Mouse (Mus musculus): ENCODE measurements around the gene Gm28048. TPM values are rescaled to one million over a fixed set of nuclear protein-coding genes. Genes with fewer than 3 reads are reported as not detected.

Gene Gm28048
- polyA plus RNA-seq, 1 experiment: 21.9 TPM

GRCm38 (mm10) chr11:22931320-22931905 lies 50.5 kb downstream of the Gm28048 start:
- peaks cover 3% of the 10 kb centered on the region for H3K4me1 ChIP-seq (ENCODE audit: control insufficient read depth, insufficient read depth, low read length)
- no peak overlapping the region for H3K4me3 ChIP-seq (replicated peaks; ENCODE audit: control insufficient read depth, low read depth, low read length)
- 69% methylated on average over 2 of the region's 2 CpGs for WGBS
- no peak overlapping the region for H3K27ac ChIP-seq (ENCODE audit: control insufficient read depth, insufficient read depth, low read depth, low read length, poor library complexity)
- TF ChIP-seq CTCF (IDR thresholded peaks at IDR 0.05; ENCODE audit: control insufficient read depth, insufficient read depth, low read length): no peak
- TF ChIP-seq POLR2A (IDR thresholded peaks at IDR 0.05; ENCODE audit: borderline replicate concordance, control insufficient read depth, low read depth, low read length): no peak

- peaks cover 3% of the 10 kb centered on the region for H3K4me1 ChIP-seq (ENCODE audit: control insufficient read depth, insufficient read depth, low read length)
- H3K4me3 ChIP-seq (replicated peaks; ENCODE audit: control insufficient read depth, low read depth, low read length): no peak overlapping the region
- H3K27ac ChIP-seq (ENCODE audit: control insufficient read depth, insufficient read depth, low read depth, low read length, poor library complexity): no peak overlapping the region
- TF ChIP-seq POLR2A (IDR thresholded peaks at IDR 0.05; ENCODE audit: borderline replicate concordance, control insufficient read depth, low read depth, low read length) (no peak), CTCF (IDR thresholded peaks at IDR 0.05; ENCODE audit: control insufficient read depth, insufficient read depth, low read length) (no peak)
- 60% methylated on average over 2 of the region's 2 CpGs for WGBS
Observed at GRCm38 (mm10) chr11:22930129-22930528, 51.8 kb downstream of the Gm28048 start.

GRCm38 (mm10) chr11:22928586-22929169 lies 53.2 kb downstream of the Gm28048 start:
- H3K4me3 ChIP-seq (replicated peaks; ENCODE audit: control insufficient read depth, low read depth, low read length): no peak overlapping the region
- TF ChIP-seq POLR2A (IDR thresholded peaks at IDR 0.05; ENCODE audit: borderline replicate concordance, control insufficient read depth, low read depth, low read length) (no peak), CTCF (IDR thresholded peaks at IDR 0.05; ENCODE audit: control insufficient read depth, insufficient read depth, low read length) (no peak)
- H3K4me1 ChIP-seq (ENCODE audit: control insufficient read depth, insufficient read depth, low read length): peaks cover 3% of the 10 kb centered on the region
- WGBS: 6% methylated on average over 8 of the region's 8 CpGs
- peak overlapping the region; percentile 21; the same call in 1 of the 2 replicates for H3K27ac ChIP-seq (ENCODE audit: control insufficient read depth, insufficient read depth, low read depth, low read length, poor library complexity)

- 90% methylated on average over 2 of the region's 2 CpGs for WGBS
- TF ChIP-seq POLR2A (IDR thresholded peaks at IDR 0.05; ENCODE audit: borderline replicate concordance, control insufficient read depth, low read depth, low read length) (no peak), CTCF (IDR thresholded peaks at IDR 0.05; ENCODE audit: control insufficient read depth, insufficient read depth, low read length) (no peak)
- no peak overlapping the region for H3K27ac ChIP-seq (ENCODE audit: control insufficient read depth, insufficient read depth, low read depth, low read length, poor library complexity)
- peaks cover 2% of the 10 kb centered on the region for H3K4me1 ChIP-seq (ENCODE audit: control insufficient read depth, insufficient read depth, low read length)
- no peak overlapping the region for H3K4me3 ChIP-seq (replicated peaks; ENCODE audit: control insufficient read depth, low read depth, low read length)
Observed at GRCm38 (mm10) chr11:22923606-22924005, 58.3 kb downstream of the Gm28048 start.

GRCm38 (mm10) chr11:22922546-22922945 lies 59.3 kb downstream of the Gm28048 start:
- TF ChIP-seq CTCF (IDR thresholded peaks at IDR 0.05; ENCODE audit: control insufficient read depth, insufficient read depth, low read length) (no peak), POLR2A (IDR thresholded peaks at IDR 0.05; ENCODE audit: borderline replicate concordance, control insufficient read depth, low read depth, low read length) (no peak)
- Histone ChIP-seq H3K4me1 (ENCODE audit: control insufficient read depth, insufficient read depth, low read length) (no peaks in the 10 kb centered on the region; the same call in 1 of the 2 replicates), H3K27ac (ENCODE audit: control insufficient read depth, insufficient read depth, low read depth, low read length, poor library complexity) (no peak overlapping the region), H3K4me3 (replicated peaks; ENCODE audit: control insufficient read depth, low read depth, low read length) (no peak overlapping the region)
- WGBS: 74% methylated on average over 2 of the region's 2 CpGs

- H3K4me1 ChIP-seq (ENCODE audit: control insufficient read depth, insufficient read depth, low read length): no peaks in the 10 kb centered on the region; the same call in 1 of the 2 replicates
- TF ChIP-seq CTCF (IDR thresholded peaks at IDR 0.05; ENCODE audit: control insufficient read depth, insufficient read depth, low read length): no peak
- TF ChIP-seq POLR2A (IDR thresholded peaks at IDR 0.05; ENCODE audit: borderline replicate concordance, control insufficient read depth, low read depth, low read length): no peak
- H3K4me3 ChIP-seq (replicated peaks; ENCODE audit: control insufficient read depth, low read depth, low read length): no peak overlapping the region
- WGBS: 59% methylated on average over 2 of the region's 2 CpGs
- no peak overlapping the region for H3K27ac ChIP-seq (ENCODE audit: control insufficient read depth, insufficient read depth, low read depth, low read length, poor library complexity)
Observed at GRCm38 (mm10) chr11:22919336-22919735, 62.6 kb downstream of the Gm28048 start.

- TF ChIP-seq CTCF (IDR thresholded peaks at IDR 0.05; ENCODE audit: control insufficient read depth, insufficient read depth, low read length): no peak
- no peak for TF ChIP-seq POLR2A (IDR thresholded peaks at IDR 0.05; ENCODE audit: borderline replicate concordance, control insufficient read depth, low read depth, low read length)
- Histone ChIP-seq H3K27ac (ENCODE audit: control insufficient read depth, insufficient read depth, low read depth, low read length, poor library complexity) (no peak overlapping the region), H3K4me1 (ENCODE audit: control insufficient read depth, insufficient read depth, low read length) (no peaks in the 10 kb centered on the region; the same call in 1 of the 2 replicates), H3K4me3 (replicated peaks; ENCODE audit: control insufficient read depth, low read depth, low read length) (no peak overlapping the region)
- WGBS: 94% methylated on average over 7 of the region's 7 CpGs
Observed at GRCm38 (mm10) chr11:22917786-22918185, 64.1 kb downstream of the Gm28048 start.

- 62% methylated on average over 4 of the region's 4 CpGs for WGBS
- Histone ChIP-seq H3K27ac (ENCODE audit: control insufficient read depth, insufficient read depth, low read depth, low read length, poor library complexity) (no peak overlapping the region), H3K4me3 (replicated peaks; ENCODE audit: control insufficient read depth, low read depth, low read length) (no peak overlapping the region), H3K4me1 (ENCODE audit: control insufficient read depth, insufficient read depth, low read length) (no peaks in the 10 kb centered on the region; the same call in 1 of the 2 replicates)
- TF ChIP-seq CTCF (IDR thresholded peaks at IDR 0.05; ENCODE audit: control insufficient read depth, insufficient read depth, low read length) (no peak), POLR2A (IDR thresholded peaks at IDR 0.05; ENCODE audit: borderline replicate concordance, control insufficient read depth, low read depth, low read length) (no peak)
Observed at GRCm38 (mm10) chr11:22913744-22914143, 68.1 kb downstream of the Gm28048 start.
